Mouse (Mus musculus): ENCODE measurements at regions not wholly inside any gene's neighbourhood (a gene's known extent, or its start where the extent isn't known, plus 50 kb on each side); places are given as distances from the start of the nearest gene placed in this dataset.

- DNase-seq (ENCODE audit: low read depth, low spot score) (no peak), ATAC-seq (no peak)
- in situ Hi-C loops (cut with MboI; ENCODE audit: low pct_unique_long_range_greater_than_20kb): no loop called here
- H3K27me3 ChIP-seq: no peaks in the 10 kb centered on the region
- CTCF ChIA-PET: interaction anchor here (2.0 kb wide), 1 partner anchor 14 kb away, joined by 4 read pairs; no protein-coding TSS in a partner anchor
- POLR2A ChIA-PET: interaction anchor here (0.6 kb wide), 1 partner anchor 192 kb away, joined by 3 read pairs; no protein-coding TSS in a partner anchor
- no peak for TF ChIP-seq CTCF (IDR thresholded peaks at IDR 0.05)
Measured at GRCm38 (mm10) chr2:70888840-70889469, 63.4 kb upstream of the Tlk1 start.

DNA sequence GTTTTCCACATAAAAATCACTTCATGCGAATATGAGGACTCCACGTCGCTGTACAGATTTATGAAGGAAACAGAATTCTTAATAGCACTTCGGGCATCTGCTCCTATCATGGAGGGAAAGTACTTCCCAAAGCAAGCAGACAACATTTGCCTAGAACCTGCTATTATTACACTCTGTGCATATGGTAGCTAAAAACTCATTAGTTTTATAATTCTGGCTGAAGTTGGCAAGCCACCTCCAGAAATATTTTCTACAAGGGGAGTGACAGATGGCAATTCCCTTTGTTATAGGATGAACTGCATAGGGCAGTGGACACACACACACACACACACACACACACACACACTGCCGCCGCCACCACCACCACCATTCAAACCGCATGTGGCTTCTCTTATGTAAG, 61.3 kb upstream of the Tlk1 start:
- CTCF ChIA-PET: no interaction called here
- ATAC-seq (no peak), DNase-seq (ENCODE audit: low read depth, low spot score) (no peak)
- TF ChIP-seq CTCF (IDR thresholded peaks at IDR 0.05): no peak
- POLR2A ChIA-PET: no interaction called here
- no peaks in the 10 kb centered on the region for H3K27me3 ChIP-seq
- in situ Hi-C loops (cut with MboI; ENCODE audit: low pct_unique_long_range_greater_than_20kb): no loop called here

DNA sequence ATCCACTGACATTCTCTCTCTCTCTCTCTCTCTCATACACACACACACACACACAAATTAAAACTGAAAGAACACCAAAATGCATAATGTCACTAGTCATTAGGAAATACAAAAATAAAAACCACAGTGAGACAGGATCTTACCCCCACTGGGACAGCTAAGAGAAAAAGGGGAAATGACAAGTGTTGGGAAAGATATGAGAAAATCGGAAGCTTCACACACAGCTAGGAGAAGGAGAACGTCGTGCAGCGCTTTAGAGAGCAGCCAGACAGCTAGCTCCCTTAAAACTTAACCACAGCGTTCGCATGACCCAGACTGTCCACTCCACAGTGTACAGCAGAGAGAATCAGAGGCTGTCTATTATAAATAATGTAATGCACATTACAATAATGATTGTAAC, 60.1 kb upstream of the Tlk1 start:
- in situ Hi-C loops (cut with MboI; ENCODE audit: low pct_unique_long_range_greater_than_20kb): no loop called here
- DNase-seq (ENCODE audit: low read depth, low spot score) (no peak), ATAC-seq (no peak)
- no peaks in the 10 kb centered on the region for H3K27me3 ChIP-seq
- CTCF ChIA-PET: interaction anchor here (1.3 kb wide), 1 partner anchor 13 kb away, joined by 3 read pairs; no protein-coding TSS in a partner anchor
- no peak for TF ChIP-seq CTCF (IDR thresholded peaks at IDR 0.05)
- POLR2A ChIA-PET: no interaction called here

DNA sequence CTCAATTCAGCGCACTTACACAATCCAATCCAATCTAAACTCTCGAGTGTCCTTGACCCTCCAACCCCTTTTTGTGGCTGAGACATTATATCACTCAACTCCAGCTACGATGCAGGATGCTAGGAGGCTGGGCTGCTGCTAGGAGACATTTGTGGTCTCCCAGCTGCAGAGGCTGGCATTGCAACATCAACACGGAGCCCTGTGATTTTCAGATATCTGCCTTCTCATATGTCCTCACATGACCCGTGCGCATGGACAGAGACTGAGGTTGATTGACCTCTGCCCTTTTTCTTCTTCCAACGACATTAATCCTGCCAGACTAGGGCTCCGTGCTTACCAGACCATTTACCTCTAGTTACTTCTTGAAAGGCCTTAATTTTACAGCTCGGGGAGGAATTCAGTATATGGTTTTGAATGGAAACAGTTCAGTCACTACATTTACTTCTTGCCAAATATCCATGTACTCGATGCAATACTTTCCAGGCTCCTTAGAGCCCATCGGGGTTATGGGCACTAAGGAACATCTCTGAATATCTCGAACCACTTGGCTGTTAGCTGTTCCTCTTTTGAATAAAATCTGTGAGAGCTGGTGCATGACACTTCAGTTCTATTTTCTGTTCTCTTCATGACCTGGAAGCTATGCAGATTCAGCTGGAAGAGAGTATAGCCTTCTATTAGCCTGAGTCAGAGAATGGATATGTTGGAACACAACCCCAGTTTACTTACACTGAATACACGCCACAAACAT, 52.0 kb upstream of the Tlk1 start:
- POLR2A ChIA-PET: no interaction called here
- no peaks in the 10 kb centered on the region for H3K27me3 ChIP-seq

DNA sequence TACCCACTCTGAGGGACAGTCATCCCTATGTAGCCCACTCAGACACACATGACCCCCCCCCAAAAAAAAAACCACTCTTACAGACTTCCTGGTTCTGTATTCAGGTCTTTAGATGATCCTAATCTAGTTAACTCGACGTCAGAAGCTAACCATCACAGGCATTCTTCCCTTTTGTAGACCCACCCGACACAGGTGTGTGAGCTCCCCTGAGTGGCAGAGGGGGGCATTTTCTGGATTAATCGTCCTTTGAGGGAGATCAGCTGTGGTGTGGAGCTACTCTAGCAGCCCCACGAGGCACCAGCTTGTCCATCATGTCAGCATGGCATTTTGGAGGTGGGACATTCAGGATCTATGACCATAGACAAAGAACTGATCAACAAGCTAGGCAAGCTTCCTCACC, 50.7 kb upstream of the Tlk1 start:
- no peaks in the 10 kb centered on the region for H3K27me3 ChIP-seq
- in situ Hi-C loops (cut with MboI; ENCODE audit: low pct_unique_long_range_greater_than_20kb): no loop called here
- TF ChIP-seq CTCF (IDR thresholded peaks at IDR 0.05): no peak
- ATAC-seq: no peak
- ChIA-PET CTCF (interaction anchor here (1.4 to 1.9 kb wide), 2 partner anchors 12 to 13 kb away, joined by 3 to 4 read pairs; no protein-coding TSS in a partner anchor), POLR2A (interaction anchor here (0.6 kb wide), 1 partner anchor 449 kb away, joined by 3 read pairs; no protein-coding TSS in a partner anchor)
- DNase-seq (ENCODE audit: low read depth, low spot score): no peak

More for the DNA sequence above, 52.0 kb upstream of the Tlk1 start:
- CTCF ChIA-PET: no interaction called here
- ATAC-seq: no peak
- TF ChIP-seq CTCF (IDR thresholded peaks at IDR 0.05): no peak
- DNase-seq (ENCODE audit: low read depth, low spot score): no peak
- in situ Hi-C loops (cut with MboI; ENCODE audit: low pct_unique_long_range_greater_than_20kb): no loop called here
